Mouse (Mus musculus) MEL (cell line): Measurements from ENCODE around the gene Proser3.

Experiments used
- CTCF ChIP-seq, 3 experiments: IDR thresholded peaks in 2 of 3; conservative IDR thresholded peaks in 1 of 3; 2 replicates each; pipeline ENCODE4 v1.5.1; 2011 to 2012; ENCODE audit warnings: low read length in 3 of 3, low read depth in 2 of 3, mild to moderate bottlenecking in 2 of 3, improper control_type of control experiment in 1 of 3, inconsistent platforms in 1 of 3, mixed read lengths in 1 of 3, moderate library complexity in 1 of 3; ENCODE audit not compliant: control insufficient read depth in 1 of 3, insufficient read depth in 1 of 3, poor library complexity in 1 of 3, severe bottlenecking in 1 of 3
- GATA1 ChIP-seq: IDR thresholded peaks from 2 replicates; pipeline ENCODE4 v1.6.1; 2011; ENCODE audit warnings: low read depth, low read length, improper control_type of control experiment
- MXI1 ChIP-seq: IDR thresholded peaks from 2 replicates; pipeline ENCODE4 v1.6.1; 2011; ENCODE audit warnings: mild to moderate bottlenecking, low read depth, low read length, improper control_type of control experiment
- MYC ChIP-seq: IDR thresholded peaks from 2 replicates; pipeline ENCODE4 v1.6.1; 2011; ENCODE audit warnings: low read depth, mild to moderate bottlenecking, low read length, improper control_type of control experiment, moderate library complexity
- NRF1 ChIP-seq: IDR thresholded peaks from 2 replicates; pipeline ENCODE4 v1.6.1; 2014; ENCODE audit warnings: low read depth, mild to moderate bottlenecking, inconsistent platforms, low read length, improper control_type of control experiment, moderate library complexity; ENCODE audit not compliant: poor library complexity, insufficient read depth, severe bottlenecking

- TF ChIP-seq MXI1 (no peak), CTCF (IDR thresholded peaks at IDR 0.05 in 2 of 3, conservative IDR thresholded peaks at IDR 0.05 in 1 of 3; ENCODE audit: control insufficient read depth in 1 of 3, insufficient read depth in 1 of 3, low read depth in 2 of 3, low read length in 3 of 3, poor library complexity in 1 of 3, severe bottlenecking in 1 of 3) (no peak), NRF1 (no peak), MYC (no peak), GATA1 (no peak)
These were observed 31.2 kb downstream of the Proser3 start for GRCm38 (mm10) chr7:30520856-30521255.
